Mouse (Mus musculus) C2C12 (cell line): ENCODE measurements around the gene Notch4.

Experiments used
- CEBPB ChIP-seq: IDR thresholded peaks from one replicate; pipeline ENCODE4 v1.6.1; 2011; ENCODE audit warnings: low read depth, mild to moderate bottlenecking, control low read depth, moderate library complexity
- CTCF ChIP-seq: IDR thresholded peaks from one replicate; pipeline ENCODE4 v1.5.1; 2011; ENCODE audit not compliant: control insufficient read depth, insufficient read depth, insufficient read length
- FOSL1 ChIP-seq: IDR thresholded peaks from one replicate; pipeline ENCODE4 v1.8.0; 2011; ENCODE audit warnings: mild to moderate bottlenecking, low read length; ENCODE audit not compliant: poor library complexity, insufficient read depth, severe bottlenecking
- MAX ChIP-seq: IDR thresholded peaks from one replicate; pipeline ENCODE4 v1.6.1; 2011; ENCODE audit warnings: mild to moderate bottlenecking, control low read depth
- MYOD1 ChIP-seq: IDR thresholded peaks from one replicate; pipeline ENCODE4 v1.6.1; 2011; ENCODE audit warnings: low read depth; ENCODE audit not compliant: control insufficient read depth, insufficient read length
- MYOG ChIP-seq: IDR thresholded peaks from one replicate; pipeline ENCODE4 v1.6.1; 2011; ENCODE audit not compliant: control insufficient read depth, insufficient read length; ENCODE audit errors: extremely low read depth
- USF1 ChIP-seq: IDR thresholded peaks from one replicate; pipeline ENCODE4 v1.6.1; 2011; ENCODE audit warnings: low read depth, mild to moderate bottlenecking, control low read depth, moderate library complexity

DNA sequence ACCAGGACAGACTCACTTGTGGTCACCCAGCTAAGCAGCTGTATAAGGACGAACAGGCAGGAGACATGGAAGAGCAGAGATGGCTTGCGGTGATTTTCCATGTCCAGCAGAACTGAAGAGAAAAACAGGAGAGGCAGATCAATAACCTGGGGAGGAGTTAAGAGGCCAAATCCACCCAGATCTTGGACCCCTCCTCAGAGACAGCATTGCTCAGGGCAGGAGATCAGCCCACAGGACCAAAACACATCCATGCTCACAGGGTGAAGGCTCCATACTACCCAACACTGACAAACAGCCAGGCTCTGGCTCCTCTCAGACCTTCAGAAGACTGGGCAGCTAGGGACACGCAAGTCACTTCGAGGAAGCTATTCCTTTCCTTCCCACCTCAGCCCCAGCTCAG lies 46.8 kb upstream of the Notch4 start, which contains the start of gene Btnl6:
- TF ChIP-seq CTCF (no peak), USF1 (no peak), MAX (no peak), MYOG (no peak), FOSL1 (no peak), MYOD1 (no peak), CEBPB (no peak)
